Mouse (Mus musculus): ENCODE results near the gene Slc30a5. TPM values are rescaled to one million over a fixed set of nuclear protein-coding genes. Genes with fewer than 3 reads are reported as not detected.
"Not testable (repeated sequence)": the region's sequence is repeated elsewhere in the genome, so short reads cannot be mapped to it uniquely, and the experiment has no call there.

Slc30a5 gene
- polyA plus RNA-seq, 1 experiment = not detected

GRCm38 (mm10) chr13:100825627-100826410 lies 7.4 kb downstream of the Slc30a5 start:
- TF ChIP-seq CTCF (IDR thresholded peaks at IDR 0.05; ENCODE audit: insufficient read depth, low read depth, low read length) (no peak), POLR2A (IDR thresholded peaks at IDR 0.05; ENCODE audit: insufficient read depth, low read depth, low read length) (no peak)
- 86% methylated on average over 9 of the region's 9 CpGs for WGBS
- H3K27ac ChIP-seq (ENCODE audit: insufficient read depth, low read depth, low read length) = no peak overlapping the region
- no peak overlapping the region for H3K4me3 ChIP-seq (ENCODE audit: insufficient read depth, low read depth, low read length)
- peaks cover 3% of the 10 kb centered on the region; the same call in 1 of the 2 replicates for H3K4me1 ChIP-seq (ENCODE audit: control insufficient read depth, insufficient read depth, low read length)

GRCm38 (mm10) chr13:100824916-100825315 lies 8.3 kb downstream of the Slc30a5 start:
- TF ChIP-seq POLR2A (IDR thresholded peaks at IDR 0.05; ENCODE audit: insufficient read depth, low read depth, low read length) = no peak
- no peak for TF ChIP-seq CTCF (IDR thresholded peaks at IDR 0.05; ENCODE audit: insufficient read depth, low read depth, low read length)
- H3K27ac ChIP-seq (ENCODE audit: insufficient read depth, low read depth, low read length) = no peak overlapping the region
- H3K4me1 ChIP-seq (ENCODE audit: control insufficient read depth, insufficient read depth, low read length) = peaks cover 3% of the 10 kb centered on the region; the same call in 1 of the 2 replicates
- WGBS = 89% methylated on average over 3 of the region's 3 CpGs
- H3K4me3 ChIP-seq (ENCODE audit: insufficient read depth, low read depth, low read length) = no peak overlapping the region

DNA sequence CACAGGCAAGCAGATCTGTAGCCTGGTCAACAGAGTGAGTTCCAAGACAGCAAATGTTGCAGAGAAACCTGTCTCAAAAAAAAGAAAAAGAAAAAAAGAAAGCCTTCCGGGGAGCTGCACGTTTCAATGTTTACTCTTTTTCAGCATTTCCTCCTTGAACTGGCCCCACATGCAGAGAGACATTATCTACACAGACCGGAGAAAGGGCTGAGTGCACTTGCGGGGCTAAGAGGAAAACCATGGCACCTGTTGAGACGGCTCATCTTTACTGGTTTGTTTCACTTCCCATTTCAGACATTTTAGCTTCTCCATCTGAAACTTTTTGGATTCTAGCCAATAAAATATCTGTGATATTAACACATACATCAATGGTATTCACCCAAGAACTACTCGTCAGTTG lies 8.9 kb downstream of the Slc30a5 start:
- H3K27ac ChIP-seq (ENCODE audit: insufficient read depth, low read depth, low read length) = no peak overlapping the region
- H3K4me3 ChIP-seq (ENCODE audit: insufficient read depth, low read depth, low read length) = no peak overlapping the region
- no peaks in the 10 kb centered on the region for H3K4me1 ChIP-seq (ENCODE audit: control insufficient read depth, insufficient read depth, low read length)
- no peak for TF ChIP-seq POLR2A (IDR thresholded peaks at IDR 0.05; ENCODE audit: insufficient read depth, low read depth, low read length)
- no peak for TF ChIP-seq CTCF (IDR thresholded peaks at IDR 0.05; ENCODE audit: insufficient read depth, low read depth, low read length)
- WGBS = 81% methylated on average over 6 of the region's 6 CpGs

GRCm38 (mm10) chr13:100823863-100824262 lies 9.4 kb downstream of the Slc30a5 start:
- TF ChIP-seq CTCF (IDR thresholded peaks at IDR 0.05; ENCODE audit: insufficient read depth, low read depth, low read length) = no peak
- TF ChIP-seq POLR2A (IDR thresholded peaks at IDR 0.05; ENCODE audit: insufficient read depth, low read depth, low read length) = no peak
- WGBS = 92% methylated on average over 3 of the region's 3 CpGs
- H3K27ac ChIP-seq (ENCODE audit: insufficient read depth, low read depth, low read length) = no peak overlapping the region
- no peaks in the 10 kb centered on the region for H3K4me1 ChIP-seq (ENCODE audit: control insufficient read depth, insufficient read depth, low read length)
- H3K4me3 ChIP-seq (ENCODE audit: insufficient read depth, low read depth, low read length) = no peak overlapping the region

DNA sequence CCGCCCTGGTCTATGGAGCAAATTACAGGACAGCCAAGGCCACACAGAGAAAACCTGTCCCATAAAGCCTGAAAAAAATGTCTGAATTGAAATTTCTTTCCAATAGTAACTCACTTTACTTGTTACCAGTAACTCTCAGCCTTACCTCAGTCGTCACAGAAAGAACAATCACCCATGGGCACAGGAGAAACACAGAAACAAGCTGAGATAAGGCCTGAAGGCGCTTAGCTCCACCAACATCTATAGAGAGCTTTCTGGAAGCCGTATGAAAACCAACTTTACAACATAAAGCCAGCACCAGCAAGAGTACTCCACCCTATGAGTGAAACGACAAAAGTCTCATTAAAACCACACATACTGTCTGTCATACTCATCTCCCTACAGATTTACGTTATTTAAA lies 18.8 kb downstream of the Slc30a5 start:
- TF ChIP-seq POLR2A (IDR thresholded peaks at IDR 0.05; ENCODE audit: insufficient read depth, low read depth, low read length) (no peak), CTCF (IDR thresholded peaks at IDR 0.05; ENCODE audit: insufficient read depth, low read depth, low read length) (no peak)
- WGBS = 90% methylated on average over 6 of the region's 6 CpGs
- Histone ChIP-seq H3K27ac (ENCODE audit: insufficient read depth, low read depth, low read length) (no peak overlapping the region), H3K4me1 (ENCODE audit: control insufficient read depth, insufficient read depth, low read length) (no peaks in the 10 kb centered on the region), H3K4me3 (ENCODE audit: insufficient read depth, low read depth, low read length) (no peak overlapping the region)

- H3K4me3 ChIP-seq (ENCODE audit: insufficient read depth, low read depth, low read length) = no peak overlapping the region
- TF ChIP-seq CTCF (IDR thresholded peaks at IDR 0.05; ENCODE audit: insufficient read depth, low read depth, low read length) (no peak), POLR2A (IDR thresholded peaks at IDR 0.05; ENCODE audit: insufficient read depth, low read depth, low read length) (no peak)
- no peaks in the 10 kb centered on the region for H3K4me1 ChIP-seq (ENCODE audit: control insufficient read depth, insufficient read depth, low read length)
- no peak overlapping the region for H3K27ac ChIP-seq (ENCODE audit: insufficient read depth, low read depth, low read length)
- 93% methylated on average over 3 of the region's 3 CpGs for WGBS
Measured at GRCm38 (mm10) chr13:100805776-100806175, 27.5 kb downstream of the Slc30a5 start.

GRCm38 (mm10) chr13:100797171-100797570 lies 36.1 kb downstream of the Slc30a5 start:
- Histone ChIP-seq H3K4me3 (ENCODE audit: insufficient read depth, low read depth, low read length) (no peak overlapping the region), H3K4me1 (ENCODE audit: control insufficient read depth, insufficient read depth, low read length) (no peaks in the 10 kb centered on the region), H3K27ac (ENCODE audit: insufficient read depth, low read depth, low read length) (no peak overlapping the region)
- WGBS = 89% methylated on average over 6 of the region's 6 CpGs
- TF ChIP-seq CTCF (IDR thresholded peaks at IDR 0.05; ENCODE audit: insufficient read depth, low read depth, low read length) = no peak
- TF ChIP-seq POLR2A (IDR thresholded peaks at IDR 0.05; ENCODE audit: insufficient read depth, low read depth, low read length) = no peak

- TF ChIP-seq POLR2A (IDR thresholded peaks at IDR 0.05; ENCODE audit: insufficient read depth, low read depth, low read length) = no peak
- no peak for TF ChIP-seq CTCF (IDR thresholded peaks at IDR 0.05; ENCODE audit: insufficient read depth, low read depth, low read length)
- no peak overlapping the region for H3K27ac ChIP-seq (ENCODE audit: insufficient read depth, low read depth, low read length)
- H3K4me3 ChIP-seq (ENCODE audit: insufficient read depth, low read depth, low read length) = no peak overlapping the region
- WGBS = 89% methylated on average over 3 of the region's 3 CpGs
- peaks cover 4% of the 10 kb centered on the region; the same call in 1 of the 2 replicates for H3K4me1 ChIP-seq (ENCODE audit: control insufficient read depth, insufficient read depth, low read length)
Measured at GRCm38 (mm10) chr13:100789083-100789482, 44.1 kb downstream of the Slc30a5 start.

DNA sequence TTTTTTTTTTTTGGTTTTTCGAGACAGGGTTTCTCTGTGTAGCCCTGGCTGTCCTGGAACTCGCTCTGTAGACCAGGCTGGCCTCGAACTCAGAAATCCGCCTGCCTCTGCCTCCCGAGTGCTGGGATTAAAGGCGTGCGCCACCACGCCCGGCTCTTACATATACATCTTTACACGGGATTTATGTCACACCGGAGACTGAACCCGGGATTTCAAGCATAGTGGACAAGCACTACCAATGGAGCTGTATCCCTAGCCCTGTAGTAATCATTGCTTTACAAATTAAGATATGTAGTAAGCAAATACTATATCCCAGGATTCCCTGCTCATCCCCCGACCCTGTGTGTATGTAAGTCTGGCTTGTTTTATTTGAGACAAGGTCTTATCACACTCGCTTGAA lies 45.2 kb downstream of the Slc30a5 start:
- not testable (repeated sequence) for H3K4me1 ChIP-seq (ENCODE audit: control insufficient read depth, insufficient read depth, low read length); H3K4me3 ChIP-seq (ENCODE audit: insufficient read depth, low read depth, low read length); H3K27ac ChIP-seq (ENCODE audit: insufficient read depth, low read depth, low read length)
- WGBS = 96% methylated on average over 12 of the region's 14 CpGs
